Mouse (Mus musculus): ENCODE data around the gene Il22ra1. TPM values are rescaled to one million over a fixed set of nuclear protein-coding genes. Genes with fewer than 3 reads are reported as not detected.

Il22ra1 gene
- polyA plus RNA-seq, 1 experiment from 2014 or later = not detected

DNA sequence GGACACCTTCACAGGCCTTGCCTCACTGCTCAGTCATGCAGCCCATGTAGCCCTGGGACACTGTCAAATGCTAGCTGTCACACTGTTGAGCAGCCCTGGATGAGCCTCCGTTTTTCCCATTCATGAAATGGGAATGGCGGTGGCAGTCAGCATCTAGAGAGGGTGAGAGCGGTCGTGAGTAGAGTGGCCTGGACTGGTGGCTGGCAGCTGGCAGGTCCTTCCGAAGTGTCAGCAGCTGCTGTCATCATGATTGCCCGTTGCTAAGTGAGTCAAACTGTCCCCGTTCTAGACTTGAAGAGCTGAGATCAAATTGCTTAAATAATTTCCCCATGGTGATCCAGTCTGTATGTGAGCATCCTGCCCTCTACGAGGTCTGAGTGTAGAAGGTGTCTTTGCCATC, 3.0 kb downstream of the Il22ra1 start:
- no peak for TF ChIP-seq CTCF (IDR thresholded peaks at IDR 0.05; ENCODE audit: low read depth)
- DNase-seq (no peak), ATAC-seq (ENCODE audit: insufficient read depth) (no peak)
- no peak overlapping the region for H3K4me2 ChIP-seq
- 58% methylated on average over 8 of the region's 8 CpGs for WGBS
- no peak overlapping the region for H3K27ac ChIP-seq (ENCODE audit: low read depth)
- no peaks in the 10 kb centered on the region for H3K27me3 ChIP-seq (ENCODE audit: insufficient read depth, low read length)
- H3K4me3 ChIP-seq (ENCODE audit: low read depth, low read length) = no peak overlapping the region
- no peaks in the 10 kb centered on the region for H3K36me3 ChIP-seq (ENCODE audit: insufficient read depth)
- peaks cover 5% of the 10 kb centered on the region; the same call in 1 of the 2 replicates for H3K4me1 ChIP-seq (ENCODE audit: insufficient read depth)
- H3K9me3 ChIP-seq (ENCODE audit: low read depth, low read length) = no peaks in the 10 kb centered on the region; the same call in 1 of the 2 replicates
- no peak overlapping the region for H3K9ac ChIP-seq

DNA sequence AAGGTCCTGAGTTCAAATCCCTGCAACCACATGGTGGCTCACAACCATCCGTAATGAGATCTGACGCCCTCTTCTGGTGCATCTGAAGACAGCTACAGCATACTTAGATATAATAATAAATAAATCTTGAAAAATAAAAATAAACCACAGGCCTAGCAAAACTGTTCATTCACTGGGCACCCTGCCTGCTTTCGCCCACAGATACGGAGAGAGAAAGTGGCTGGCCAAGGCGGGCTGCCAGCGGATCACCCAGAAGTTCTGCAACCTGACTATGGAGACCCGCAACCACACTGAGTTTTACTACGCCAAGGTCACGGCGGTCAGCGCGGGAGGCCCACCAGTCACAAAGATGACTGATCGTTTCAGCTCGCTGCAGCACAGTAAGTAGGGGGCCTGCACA, 5.9 kb downstream of the Il22ra1 start:
- H3K9me3 ChIP-seq (ENCODE audit: low read depth, low read length) = no peaks in the 10 kb centered on the region; the same call in 1 of the 2 replicates
- DNase-seq = no peak
- 90% methylated on average over 14 of the region's 14 CpGs for WGBS
- H3K9ac ChIP-seq = no peak overlapping the region
- H3K4me3 ChIP-seq (ENCODE audit: low read depth, low read length) = no peak overlapping the region
- H3K27ac ChIP-seq (ENCODE audit: low read depth) = no peak overlapping the region
- H3K4me1 ChIP-seq (ENCODE audit: insufficient read depth) = no peaks in the 10 kb centered on the region
- no peaks in the 10 kb centered on the region for H3K36me3 ChIP-seq (ENCODE audit: insufficient read depth)
- no peak overlapping the region for H3K4me2 ChIP-seq
- no peak for ATAC-seq (ENCODE audit: insufficient read depth)
- TF ChIP-seq CTCF (IDR thresholded peaks at IDR 0.05; ENCODE audit: low read depth) = no peak
- no peaks in the 10 kb centered on the region for H3K27me3 ChIP-seq (ENCODE audit: insufficient read depth, low read length)

DNA sequence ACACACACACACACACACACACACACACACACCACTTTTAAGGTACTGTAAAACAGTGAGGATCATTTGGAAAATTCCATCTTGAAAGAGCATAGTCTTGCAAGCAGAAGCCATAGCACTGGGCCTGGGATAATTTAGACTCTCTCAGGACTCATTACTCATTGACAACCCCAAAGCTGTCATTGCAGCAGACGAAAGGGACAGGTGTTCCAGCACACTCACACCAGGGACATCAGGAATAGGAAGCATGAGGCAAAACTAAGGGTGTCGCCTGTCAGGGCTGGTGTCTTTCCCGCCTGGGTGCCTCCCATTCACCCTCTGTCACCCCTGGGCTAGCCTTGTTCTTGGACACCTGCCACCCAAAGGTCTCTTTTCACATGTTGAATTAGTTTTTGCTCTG, 8.9 kb downstream of the Il22ra1 start:
- no peak overlapping the region for H3K9ac ChIP-seq
- DNase-seq (no peak), ATAC-seq (ENCODE audit: insufficient read depth) (no peak)
- H3K9me3 ChIP-seq (ENCODE audit: low read depth, low read length) = no peaks in the 10 kb centered on the region; the same call in 1 of the 2 replicates
- H3K4me2 ChIP-seq = no peak overlapping the region
- no peak overlapping the region for H3K27ac ChIP-seq (ENCODE audit: low read depth)
- TF ChIP-seq CTCF (IDR thresholded peaks at IDR 0.05; ENCODE audit: low read depth) = no peak
- no peaks in the 10 kb centered on the region for H3K27me3 ChIP-seq (ENCODE audit: insufficient read depth, low read length)
- H3K4me3 ChIP-seq (ENCODE audit: low read depth, low read length) = no peak overlapping the region
- WGBS = 63% methylated on average over 3 of the region's 3 CpGs
- no peaks in the 10 kb centered on the region for H3K36me3 ChIP-seq (ENCODE audit: insufficient read depth)
- H3K4me1 ChIP-seq (ENCODE audit: insufficient read depth) = no peaks in the 10 kb centered on the region

DNA sequence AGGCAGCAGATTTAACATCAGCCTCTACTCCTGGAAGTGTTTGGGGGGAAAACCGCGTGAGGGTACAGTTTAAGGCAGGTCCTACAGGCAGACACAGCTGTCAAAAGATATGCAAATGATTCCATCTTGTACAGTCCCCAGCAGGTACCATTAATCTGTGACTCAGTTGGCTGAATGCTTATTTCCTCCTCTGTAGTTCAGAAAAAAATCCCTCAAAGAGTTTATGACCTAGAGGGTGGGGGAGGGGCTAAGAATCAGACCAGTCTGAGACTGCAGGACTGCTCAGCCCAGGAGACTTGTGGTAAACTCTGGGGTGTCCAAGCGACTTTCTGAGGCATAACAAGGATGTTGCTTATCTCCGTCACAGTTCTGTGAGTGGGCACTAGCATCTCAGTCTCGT, 10.3 kb downstream of the Il22ra1 start:
- DNase-seq = no peak
- Histone ChIP-seq H3K9ac (no peak overlapping the region), H3K4me1 (ENCODE audit: insufficient read depth) (no peaks in the 10 kb centered on the region; the same call in 1 of the 2 replicates), H3K36me3 (ENCODE audit: insufficient read depth) (no peaks in the 10 kb centered on the region), H3K27ac (ENCODE audit: low read depth) (no peak overlapping the region), H3K4me2 (no peak overlapping the region), H3K4me3 (ENCODE audit: low read depth, low read length) (no peak overlapping the region), H3K27me3 (ENCODE audit: insufficient read depth, low read length) (no peaks in the 10 kb centered on the region), H3K9me3 (ENCODE audit: low read depth, low read length) (no peaks in the 10 kb centered on the region; the same call in 1 of the 2 replicates)
- no peak for ATAC-seq (ENCODE audit: insufficient read depth)
- no peak for TF ChIP-seq CTCF (IDR thresholded peaks at IDR 0.05; ENCODE audit: low read depth)
- WGBS = 42% methylated on average over 5 of the region's 5 CpGs

DNA sequence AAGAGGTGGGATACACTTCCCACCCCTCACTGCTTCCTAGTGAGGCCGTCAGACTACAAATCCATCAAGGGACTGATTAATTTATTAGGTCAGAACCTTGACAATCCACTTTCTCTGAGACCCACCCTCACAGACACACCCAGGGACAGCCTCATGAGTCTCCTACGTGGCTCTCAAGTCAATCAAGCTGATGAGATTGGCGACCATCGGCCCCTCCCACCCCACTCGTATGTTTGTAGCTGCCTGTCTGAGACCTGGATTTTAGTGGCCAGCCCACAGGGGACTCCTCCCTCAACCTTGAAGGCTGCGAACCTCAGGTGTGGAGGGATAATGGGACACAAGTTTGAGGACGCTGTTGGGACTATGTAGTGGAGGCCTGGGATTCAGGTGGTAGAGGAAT, 11.2 kb downstream of the Il22ra1 start:
- no peak for TF ChIP-seq CTCF (IDR thresholded peaks at IDR 0.05; ENCODE audit: low read depth)
- H3K4me1 ChIP-seq (ENCODE audit: insufficient read depth) = peaks cover 5% of the 10 kb centered on the region; the same call in 1 of the 2 replicates
- no peak for ATAC-seq (ENCODE audit: insufficient read depth)
- no peak overlapping the region for H3K9ac ChIP-seq
- 55% methylated on average over 7 of the region's 7 CpGs for WGBS
- H3K27me3 ChIP-seq (ENCODE audit: insufficient read depth, low read length) = no peaks in the 10 kb centered on the region
- no peak overlapping the region for H3K4me3 ChIP-seq (ENCODE audit: low read depth, low read length)
- no peak overlapping the region for H3K4me2 ChIP-seq
- no peak for DNase-seq
- H3K36me3 ChIP-seq (ENCODE audit: insufficient read depth) = no peaks in the 10 kb centered on the region
- no peak overlapping the region for H3K27ac ChIP-seq (ENCODE audit: low read depth)
- H3K9me3 ChIP-seq (ENCODE audit: low read depth, low read length) = no peaks in the 10 kb centered on the region; the same call in 1 of the 2 replicates

DNA sequence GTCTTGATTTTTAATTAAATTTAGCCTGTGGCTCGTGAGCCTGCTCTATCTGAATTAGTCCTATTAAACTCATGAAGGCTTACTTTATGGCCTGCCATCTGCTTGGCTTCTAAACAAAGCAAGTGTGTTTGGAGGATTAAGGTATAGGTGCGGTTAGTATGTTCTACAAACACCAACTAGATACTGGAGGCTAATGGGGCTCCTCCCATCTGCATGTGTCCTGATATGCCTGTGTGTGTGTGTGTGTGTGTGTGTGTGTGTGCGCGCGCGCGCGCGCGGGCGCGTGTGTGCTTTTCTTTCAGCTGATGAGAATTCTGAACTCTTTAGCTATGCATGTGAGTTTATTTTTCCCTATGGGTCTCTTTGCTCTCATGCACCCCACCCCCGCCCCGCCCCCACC, 11.7 kb downstream of the Il22ra1 start:
- H3K27ac ChIP-seq (ENCODE audit: low read depth) = no peak overlapping the region
- WGBS = 88% methylated on average over 14 of the region's 14 CpGs
- TF ChIP-seq CTCF (IDR thresholded peaks at IDR 0.05; ENCODE audit: low read depth) = no peak
- no peak overlapping the region for H3K4me3 ChIP-seq (ENCODE audit: low read depth, low read length)
- no peak overlapping the region for H3K9ac ChIP-seq
- peaks cover 7% of the 10 kb centered on the region; the same call in 1 of the 2 replicates for H3K4me1 ChIP-seq (ENCODE audit: insufficient read depth)
- no peaks in the 10 kb centered on the region for H3K36me3 ChIP-seq (ENCODE audit: insufficient read depth)
- no peaks in the 10 kb centered on the region; the same call in 1 of the 2 replicates for H3K9me3 ChIP-seq (ENCODE audit: low read depth, low read length)
- DNase-seq (no peak), ATAC-seq (ENCODE audit: insufficient read depth) (no peak)
- H3K27me3 ChIP-seq (ENCODE audit: insufficient read depth, low read length) = no peaks in the 10 kb centered on the region
- no peak overlapping the region for H3K4me2 ChIP-seq

DNA sequence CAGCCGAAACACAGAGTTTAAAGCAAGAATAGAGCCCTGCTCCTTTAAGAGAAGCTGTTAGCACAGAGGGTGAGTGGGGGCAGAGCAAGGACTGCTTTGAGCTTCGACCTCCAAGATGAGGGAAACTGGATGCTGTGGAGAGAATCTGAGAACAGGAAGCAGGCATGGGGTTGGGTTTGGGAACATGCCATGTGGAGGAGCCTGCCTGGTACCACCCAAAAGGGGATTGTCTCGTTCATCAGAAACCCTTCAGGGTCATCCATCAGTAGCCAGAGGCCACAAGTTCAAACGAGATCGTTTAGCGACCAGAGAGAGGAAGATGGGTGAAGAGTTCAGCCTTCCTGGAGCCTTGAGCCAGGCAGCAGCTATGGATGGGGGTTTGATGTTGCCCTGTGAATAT, 15.5 kb downstream of the Il22ra1 start:
- Histone ChIP-seq H3K27me3 (ENCODE audit: insufficient read depth, low read length) (no peaks in the 10 kb centered on the region; the same call in 1 of the 2 replicates), H3K4me2 (no peak overlapping the region), H3K36me3 (ENCODE audit: insufficient read depth) (no peaks in the 10 kb centered on the region), H3K9ac (no peak overlapping the region), H3K27ac (ENCODE audit: low read depth) (no peak overlapping the region), H3K4me3 (ENCODE audit: low read depth, low read length) (no peak overlapping the region), H3K9me3 (ENCODE audit: low read depth, low read length) (no peaks in the 10 kb centered on the region), H3K4me1 (ENCODE audit: insufficient read depth) (peaks cover 12% of the 10 kb centered on the region; the same call in 1 of the 2 replicates)
- peak; percentile 7 for DNase-seq
- 17% methylated on average over 6 of the region's 6 CpGs for WGBS
- ATAC-seq (ENCODE audit: insufficient read depth) = no peak
- no peak for TF ChIP-seq CTCF (IDR thresholded peaks at IDR 0.05; ENCODE audit: low read depth)
